Mouse (Mus musculus): ENCODE results near the gene Pcdh7.

- TF ChIP-seq EP300 (IDR thresholded peaks at IDR 0.05; ENCODE audit: insufficient read depth, low read depth, low read length) (no peak), CTCF (IDR thresholded peaks at IDR 0.05; ENCODE audit: low read depth, low read length) (no peak)
These were observed 9.4 kb upstream of the Pcdh7 start for GRCm38 (mm10) chr5:57708396-57708795.

Measured in ES-Bruce4 (cell line).